ENCODE assay signal across 24 mouse cellular contexts in the genomic region with DNA sequence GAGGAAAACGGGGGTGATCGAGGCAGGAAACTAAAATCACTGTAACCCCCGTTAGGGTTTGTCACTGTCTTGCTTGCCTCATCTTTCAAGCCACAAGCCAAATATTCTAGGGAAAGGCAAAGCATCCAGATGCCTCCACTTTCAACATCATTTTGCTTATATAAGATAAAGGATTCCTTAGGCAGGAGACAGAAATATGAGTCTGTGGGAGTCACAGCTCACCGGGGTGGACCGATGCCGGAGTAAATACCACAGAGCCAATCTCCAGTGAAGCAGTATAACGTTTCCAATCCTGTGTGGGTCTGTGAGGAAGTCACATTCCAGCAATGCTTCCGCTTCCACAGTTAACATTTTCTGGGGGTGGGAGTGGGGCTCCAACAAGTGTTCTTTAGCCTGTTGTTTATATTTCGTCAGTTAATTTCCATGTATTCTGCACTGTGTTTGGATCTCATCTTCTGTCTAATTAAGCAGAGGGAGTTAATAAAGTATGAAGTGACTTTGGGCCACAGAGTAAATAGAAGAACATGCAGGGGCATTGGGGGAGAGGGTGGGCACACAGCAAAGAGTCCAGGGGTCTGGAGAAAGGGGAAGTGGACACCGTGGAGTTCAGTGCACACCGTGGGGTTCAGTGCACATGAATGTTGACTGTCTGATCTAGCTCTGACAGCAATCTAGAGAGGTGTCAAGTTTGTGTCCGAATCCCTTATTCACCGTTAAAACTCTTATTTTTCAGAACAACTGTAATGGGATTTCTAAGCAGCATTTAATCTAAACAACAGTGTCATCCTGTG.
DNase-seq lines count a peak whose midpoint lies in the region; ATAC-seq lines count a peak whose summit lies in the region.
"Had no signal": no experiment of that assay in that cellular context is flagged by ENCODE, and none has a peak within 500 bp of the region (broad histone marks: within the 10 kb centered on the region; RNA-seq: fewer than 3 reads in every experiment).

No protein-coding gene starts in this region.

- H3K4me2 ChIP-seq in forebrain, embryonic 14.5 days (ENCODE audit: low read length): no peak overlapping the region
- H3K4me2 ChIP-seq: embryonic facial prominence, embryonic 12.5 days; forebrain, embryonic 15.5 days; heart, embryonic 12.5 days; hindbrain, embryonic 14.5 days; liver, embryonic 12.5 days had no signal

- no peak for ATAC-seq in forebrain, embryonic 14.5 days
- ATAC-seq: forebrain, embryonic 15.5 days; intestine, postnatal 0 days; liver, embryonic 12.5 days; liver, postnatal 0 days; lung, postnatal 0 days had no signal

- no peaks in the 10 kb centered on the region for H3K36me3 ChIP-seq in heart, embryonic 10.5 days
- no peaks in the 10 kb centered on the region for H3K36me3 ChIP-seq in forebrain, embryonic 14.5 days (ENCODE audit: control insufficient read depth, insufficient read depth, low read length)
- H3K36me3 ChIP-seq: embryonic facial prominence, embryonic 12.5 days; forebrain, embryonic 15.5 days; heart, embryonic 12.5 days; liver, embryonic 12.5 days had no signal

- no peaks in the 10 kb centered on the region for H3K4me1 ChIP-seq in heart, embryonic 10.5 days
- no peaks in the 10 kb centered on the region for H3K4me1 ChIP-seq in forebrain, embryonic 14.5 days (ENCODE audit: control insufficient read depth, insufficient read depth, low read length)
- H3K4me1 ChIP-seq: forebrain, embryonic 15.5 days; heart, embryonic 12.5 days; liver, embryonic 12.5 days had no signal

- H3K27me3 ChIP-seq in heart, embryonic 10.5 days (ENCODE audit: insufficient read depth, poor library complexity, severe bottlenecking): no peaks in the 10 kb centered on the region
- no peaks in the 10 kb centered on the region for H3K27me3 ChIP-seq in forebrain, embryonic 14.5 days (replicated peaks; ENCODE audit: control insufficient read depth, insufficient read depth, low read length)
- H3K27me3 ChIP-seq: embryonic facial prominence, embryonic 12.5 days; forebrain, embryonic 15.5 days; heart, embryonic 12.5 days; liver, embryonic 12.5 days had no signal

- H3K9ac ChIP-seq in forebrain, embryonic 14.5 days (ENCODE audit: low read length): no peak overlapping the region
- H3K9ac ChIP-seq: embryonic facial prominence, embryonic 12.5 days; forebrain, embryonic 15.5 days; heart, embryonic 12.5 days; hindbrain, embryonic 14.5 days; liver, embryonic 12.5 days; liver, postnatal 0 days had no signal

- H3K4me3 ChIP-seq in heart, embryonic 10.5 days: no peak overlapping the region
- no peak overlapping the region for H3K4me3 ChIP-seq in forebrain, embryonic 14.5 days (ENCODE audit: low read depth, low read length)
- H3K4me3 ChIP-seq: embryonic facial prominence, embryonic 12.5 days; forebrain, embryonic 15.5 days; heart, embryonic 12.5 days; liver, embryonic 12.5 days had no signal

- no peak overlapping the region for H3K27ac ChIP-seq in heart, embryonic 10.5 days
- H3K27ac ChIP-seq in forebrain, embryonic 14.5 days (ENCODE audit: low read depth, low read length): no peak overlapping the region
- H3K27ac ChIP-seq: embryonic facial prominence, embryonic 12.5 days; forebrain, embryonic 15.5 days; hindbrain, embryonic 14.5 days; liver, embryonic 12.5 days; macrophage had no signal

- H3K9me3 ChIP-seq in heart, embryonic 10.5 days: no peaks in the 10 kb centered on the region
- no peaks in the 10 kb centered on the region for H3K9me3 ChIP-seq in forebrain, embryonic 14.5 days (replicated peaks; ENCODE audit: control insufficient read depth, low read length)
- H3K9me3 ChIP-seq: embryonic facial prominence, embryonic 12.5 days; forebrain, embryonic 15.5 days; heart, embryonic 12.5 days; liver, embryonic 12.5 days had no signal

- WGBS in heart, embryonic 10.5 days: 73% methylated on average over 13 of the region's 13 CpGs
- 86% methylated on average over 13 of the region's 13 CpGs for WGBS in forebrain, embryonic 14.5 days

- peak; percentile 67 for DNase-seq in heart, embryonic 10.5 days (ENCODE audit: low spot score)
- DNase-seq in heart, adult 9 months (ENCODE audit: low spot score in 2 of 2): no peak
- peak; percentile 19 to 43 for DNase-seq in kidney, postnatal 4 days
- DNase-seq in kidney, adult 8-10 months: no peak
- DNase-seq in right cerebral cortex, adult 18-20 months: peak; percentile 55
- DNase-seq in right cerebral cortex, postnatal 36 days (ENCODE audit: low spot score in 2 of 2): no peak
- DNase-seq in mesoderm, embryonic 11.5 days (ENCODE audit: low read depth, low spot score): peak; percentile 23
- no peak for DNase-seq in forebrain, embryonic 14.5 days (ENCODE audit: low spot score)
- DNase-seq: adrenal gland, postnatal 25 days; cerebellum, adult 18-20 months; cerebellum, postnatal 14 days; left cerebral cortex, postnatal 4 days; liver, postnatal 0 days; midbrain, embryonic 14.5 days; right cerebral cortex, postnatal 4 days; thymus, postnatal 4 days had no signal

Comparison
In these comparisons a context has a peak if more than half of its experiments do, and no peak if none do; other contexts are left out.
1. DNase-seq: peak in heart, embryonic 10.5 days (single experiment), kidney, postnatal 4 days (2 of 2), right cerebral cortex, adult 18-20 months (single experiment) and mesoderm, embryonic 11.5 days (single experiment); none in heart, adult 9 months (0 of 2), kidney, adult 8-10 months (0 of 2), right cerebral cortex, postnatal 36 days (0 of 2) and forebrain, embryonic 14.5 days (single experiment).